Mouse (Mus musculus) brain, embryonic 14.5 days (tissue): ENCODE measurements at regions not wholly inside any gene's neighbourhood (a gene's known extent, or its start where the extent isn't known, plus 50 kb on each side); places are given as distances from the start of the nearest gene placed in this dataset.

Source experiments
- DNase-seq: peaks from one replicate; pipeline ENCODE4 v3.0.0-alpha.2; 2011; ENCODE audit warnings: low read depth
- CTCF ChIP-seq: fragments of 200-500 bp; IDR thresholded peaks from 2 replicates; pipeline ENCODE4 v1.5.1; 2012; ENCODE audit warnings: inconsistent platforms, mild to moderate bottlenecking, moderate library complexity, borderline replicate concordance; ENCODE audit not compliant: insufficient read depth, insufficient read length; ENCODE audit errors: extremely low read depth
- POLR2A ChIP-seq: fragments of 200-500 bp; IDR thresholded peaks from 2 replicates; pipeline ENCODE4 v1.6.1; 2012; ENCODE audit warnings: mild to moderate bottlenecking, inconsistent platforms, borderline replicate concordance; ENCODE audit not compliant: poor library complexity, insufficient read depth, insufficient read length, severe bottlenecking; ENCODE audit errors: extremely low read depth

DNA sequence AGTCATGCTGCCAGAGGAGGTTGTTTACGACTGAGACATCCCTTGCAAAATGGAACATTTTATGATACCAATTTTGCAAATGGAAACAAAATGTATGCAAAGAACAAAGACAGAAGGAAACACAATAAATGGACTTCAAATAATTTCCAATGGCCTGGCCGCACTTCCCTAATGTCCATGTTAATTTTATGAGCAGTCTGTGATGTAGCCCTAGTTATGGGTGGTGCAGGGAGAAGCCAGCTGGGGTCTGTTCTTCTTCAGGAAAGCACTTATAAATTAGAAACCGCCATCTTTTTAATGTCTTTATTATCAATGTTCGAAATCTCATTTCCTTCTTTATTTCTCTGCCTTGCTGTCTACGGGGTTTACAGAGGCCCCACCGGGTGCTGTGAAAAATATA is 51.0 kb upstream of the Jak1 start:
- DNase-seq: no peak

More for the DNA sequence above, 51.0 kb upstream of the Jak1 start:
- TF ChIP-seq POLR2A (no peak), CTCF (no peak)
